Mouse (Mus musculus) midbrain, embryonic 13.5 days (tissue): ENCODE measurements around the gene Ldlrad3. TPM values are rescaled to one million over a fixed set of nuclear protein-coding genes. Genes with fewer than 3 reads are reported as not detected.
A peak's percentile ranks its signal among the peaks of the same experiment; 100 is the strongest.

Experiments used
- ATAC-seq: fragments of 200-750 bp; cut with Nextera tagmentation; 2 replicates; pipeline ENCODE4 v1.8.0; 2017; ENCODE audit warnings: mild to moderate bottlenecking, moderate TSS enrichment, moderate library complexity
- H3K27ac ChIP-seq: fragments of 300-500 bp; sonication (generic); 2 replicates; pipeline ENCODE4 v1.5.1; 2015; ENCODE audit warnings: inconsistent platforms, mild to moderate bottlenecking, moderate library complexity
- H3K27me3 ChIP-seq: fragments of 300-500 bp; sonication (generic); 2 replicates; pipeline ENCODE4 v1.6.1; 2015; ENCODE audit warnings: mild to moderate bottlenecking, inconsistent platforms
- H3K36me3 ChIP-seq: fragments of 300-500 bp; sonication (generic); 2 replicates; pipeline ENCODE4 v1.6.1; 2015; ENCODE audit warnings: mild to moderate bottlenecking, inconsistent platforms
- H3K4me1 ChIP-seq: fragments of 300-500 bp; sonication (generic); replicated peaks from 2 replicates; pipeline ENCODE4 v1.6.1; 2015; ENCODE audit warnings: inconsistent platforms
- H3K4me2 ChIP-seq: fragments of 300-500 bp; sonication (generic); replicated peaks from 2 replicates; pipeline ENCODE4 v1.6.1; 2015; ENCODE audit warnings: moderate library complexity, mild to moderate bottlenecking, inconsistent platforms
- H3K4me3 ChIP-seq: fragments of 300-500 bp; sonication (generic); replicated peaks from 2 replicates; pipeline ENCODE4 v1.5.1; 2015; ENCODE audit warnings: mild to moderate bottlenecking, inconsistent platforms
- H3K9ac ChIP-seq: fragments of 300-500 bp; sonication (generic); replicated peaks from 2 replicates; pipeline ENCODE4 v1.6.1; 2015; ENCODE audit warnings: mild to moderate bottlenecking, inconsistent platforms
- H3K9me3 ChIP-seq: fragments of 300-500 bp; sonication (generic); 2 replicates; pipeline ENCODE4 v1.6.1; 2016; ENCODE audit warnings: mild to moderate bottlenecking, inconsistent platforms
- WGBS: fragments of 180-500 bp; shearing (Covaris S2); methylation state at CpG from one replicate; pipeline ENCODE4 v1.1.7; 2015; 5-methylcytosine and 5-hydroxymethylcytosine counted together
- polyA plus RNA-seq: library from polyadenylated mRNA; unstranded; fragments of >200 nt; fragmentation: Nextera tagmentation; extraction: Ambion mirVana; gene quantifications from 2 replicates; pipeline ENCODE4 v1.2.1, GENCODE M21; 2015

The Ldlrad3 gene
- polyA plus RNA-seq, 1 experiment from 2014 or later, result 41.6 TPM

GRCm38 (mm10) chr2:102014538-102015113 is 171.6 kb downstream of the Ldlrad3 start:
- no peaks in the 10 kb centered on the region for H3K9me3 ChIP-seq
- WGBS, result 84% methylated on average over 6 of the region's 6 CpGs
- no peak overlapping the region for H3K4me3 ChIP-seq
- H3K4me1 ChIP-seq, result peaks cover 23% of the 10 kb centered on the region
- no peak overlapping the region for H3K4me2 ChIP-seq
- H3K27me3 ChIP-seq, result no peaks in the 10 kb centered on the region
- H3K36me3 ChIP-seq, result no peaks in the 10 kb centered on the region
- H3K9ac ChIP-seq, result 0 out of 2 replicates have a peak overlapping the region, but pooled peaks have one; percentile 19
- peak overlapping the region; percentile 2; the same call in 1 of the 2 replicates for H3K27ac ChIP-seq
- no peak for ATAC-seq

- Histone ChIP-seq H3K4me3 (no peak overlapping the region), H3K9me3 (no peaks in the 10 kb centered on the region), H3K36me3 (no peaks in the 10 kb centered on the region), H3K4me1 (peaks cover 53% of the 10 kb centered on the region), H3K27ac (no peak overlapping the region), H3K4me2 (no peak overlapping the region), H3K27me3 (no peaks in the 10 kb centered on the region), H3K9ac (no peak overlapping the region)
- ATAC-seq, result no peak
- 75% methylated on average over 6 of the region's 6 CpGs for WGBS
Measured at GRCm38 (mm10) chr2:102011311-102011975, 174.7 kb downstream of the Ldlrad3 start.

GRCm38 (mm10) chr2:102009766-102010265 is 176.4 kb downstream of the Ldlrad3 start:
- no peaks in the 10 kb centered on the region for H3K9me3 ChIP-seq
- no peak overlapping the region for H3K27ac ChIP-seq
- 64% methylated on average over 6 of the region's 6 CpGs for WGBS
- H3K4me2 ChIP-seq, result no peak overlapping the region
- H3K4me3 ChIP-seq, result no peak overlapping the region
- H3K27me3 ChIP-seq, result no peaks in the 10 kb centered on the region
- peaks cover 58% of the 10 kb centered on the region for H3K4me1 ChIP-seq
- ATAC-seq, result no peak
- no peaks in the 10 kb centered on the region for H3K36me3 ChIP-seq
- H3K9ac ChIP-seq, result no peak overlapping the region

GRCm38 (mm10) chr2:102006143-102006542 is 180.0 kb downstream of the Ldlrad3 start:
- H3K9ac ChIP-seq, result peak overlapping the region; percentile 19; the same call in 1 of the 2 replicates

GRCm38 (mm10) chr2:102005377-102006007 is 180.7 kb downstream of the Ldlrad3 start:
- H3K9ac ChIP-seq, result peak overlapping the region; percentile 19; the same call in 1 of the 2 replicates
- peak overlapping the region; percentile 96 for H3K27ac ChIP-seq
- 18% methylated on average over 8 of the region's 8 CpGs for WGBS
- H3K4me2 ChIP-seq, result peak overlapping the region; percentile 23
- H3K4me3 ChIP-seq, result no peak overlapping the region
- peaks cover 87% of the 10 kb centered on the region for H3K4me1 ChIP-seq
- H3K9me3 ChIP-seq, result no peaks in the 10 kb centered on the region
- ATAC-seq, result peak; percentile 56
- H3K27me3 ChIP-seq, result no peaks in the 10 kb centered on the region
- no peaks in the 10 kb centered on the region for H3K36me3 ChIP-seq

More at GRCm38 (mm10) chr2:102006143-102006542, 180.0 kb downstream of the Ldlrad3 start:
- Histone ChIP-seq H3K9me3 (no peaks in the 10 kb centered on the region), H3K27ac (peak overlapping the region; percentile 96), H3K4me3 (no peak overlapping the region), H3K4me1 (peaks cover 83% of the 10 kb centered on the region), H3K27me3 (no peaks in the 10 kb centered on the region), H3K4me2 (peak overlapping the region; percentile 23), H3K36me3 (no peaks in the 10 kb centered on the region)
- 6% methylated on average over 4 of the region's 4 CpGs for WGBS
- ATAC-seq, result no peak

GRCm38 (mm10) chr2:102003776-102004264 is 182.4 kb downstream of the Ldlrad3 start:
- Histone ChIP-seq H3K27me3 (no peaks in the 10 kb centered on the region), H3K4me1 (peaks cover 95% of the 10 kb centered on the region), H3K36me3 (no peaks in the 10 kb centered on the region), H3K4me3 (no peak overlapping the region), H3K4me2 (no peak overlapping the region), H3K9ac (no peak overlapping the region), H3K27ac (peak overlapping the region; percentile 96), H3K9me3 (no peaks in the 10 kb centered on the region)
- 31% methylated on average over 7 of the region's 7 CpGs for WGBS
- ATAC-seq, result no peak

GRCm38 (mm10) chr2:102002974-102003775 is 183.0 kb downstream of the Ldlrad3 start:
- no peak overlapping the region for H3K4me3 ChIP-seq
- peak overlapping the region; percentile 96 for H3K27ac ChIP-seq
- no peaks in the 10 kb centered on the region for H3K27me3 ChIP-seq
- no peaks in the 10 kb centered on the region for H3K36me3 ChIP-seq
- peaks cover 95% of the 10 kb centered on the region for H3K4me1 ChIP-seq
- 7% methylated on average over 8 of the region's 8 CpGs for WGBS
- ATAC-seq, result peak; percentile 85
- H3K9me3 ChIP-seq, result no peaks in the 10 kb centered on the region
- H3K9ac ChIP-seq, result peak overlapping the region; percentile 45
- peak overlapping the region; percentile 37 for H3K4me2 ChIP-seq

- Histone ChIP-seq H3K27me3 (no peaks in the 10 kb centered on the region), H3K4me3 (peak overlapping the region; percentile 4; the same call in 1 of the 2 replicates), H3K9ac (peak overlapping the region; percentile 45), H3K4me1 (peaks cover 95% of the 10 kb centered on the region), H3K9me3 (no peaks in the 10 kb centered on the region), H3K4me2 (peak overlapping the region; percentile 37), H3K27ac (peak overlapping the region; percentile 96), H3K36me3 (no peaks in the 10 kb centered on the region)
- WGBS, result 38% methylated on average over 12 of the region's 12 CpGs
- ATAC-seq, result peak; percentile 22
Measured at GRCm38 (mm10) chr2:102002408-102002973, 183.7 kb downstream of the Ldlrad3 start.

- Histone ChIP-seq H3K9ac (no peak overlapping the region), H3K4me3 (no peak overlapping the region), H3K4me2 (peak overlapping the region; percentile 37), H3K9me3 (no peaks in the 10 kb centered on the region), H3K4me1 (peaks cover 96% of the 10 kb centered on the region), H3K27ac (peak overlapping the region; percentile 96), H3K27me3 (no peaks in the 10 kb centered on the region), H3K36me3 (no peaks in the 10 kb centered on the region)
- ATAC-seq, result no peak
- 5% methylated on average over 1 of the region's 1 CpGs for WGBS
Measured at GRCm38 (mm10) chr2:102001661-102002060, 184.5 kb downstream of the Ldlrad3 start.

GRCm38 (mm10) chr2:101998911-101999572 is 187.1 kb downstream of the Ldlrad3 start:
- Histone ChIP-seq H3K4me3 (no peak overlapping the region), H3K4me2 (no peak overlapping the region), H3K27me3 (no peaks in the 10 kb centered on the region), H3K27ac (peak overlapping the region; percentile 49), H3K4me1 (peaks cover 76% of the 10 kb centered on the region), H3K36me3 (no peaks in the 10 kb centered on the region), H3K9ac (no peak overlapping the region), H3K9me3 (no peaks in the 10 kb centered on the region)
- no peak for ATAC-seq
- WGBS, result 63% methylated on average over 11 of the region's 11 CpGs

GRCm38 (mm10) chr2:101997013-101997412 is 189.2 kb downstream of the Ldlrad3 start:
- Histone ChIP-seq H3K4me1 (peaks cover 56% of the 10 kb centered on the region), H3K27me3 (no peaks in the 10 kb centered on the region), H3K4me3 (no peak overlapping the region), H3K9ac (no peak overlapping the region), H3K27ac (peak overlapping the region; percentile 39), H3K36me3 (no peaks in the 10 kb centered on the region), H3K4me2 (no peak overlapping the region), H3K9me3 (no peaks in the 10 kb centered on the region)
- 54% methylated on average over 11 of the region's 11 CpGs for WGBS
- ATAC-seq, result no peak
